Mouse (Mus musculus) liver, postnatal 0 days (tissue): ENCODE results near the gene Adprhl1.

Source experiments
- CTCF ChIP-seq: sonication (generic); IDR thresholded peaks from 2 replicates; pipeline ENCODE4 v1.5.1; 2016; ENCODE audit warnings: antibody characterized with exemption, low read depth
- EP300 ChIP-seq: IDR thresholded peaks from 2 replicates; pipeline ENCODE4 v1.6.1; 2016; ENCODE audit warnings: antibody characterized with exemption, low read depth, mild to moderate bottlenecking

GRCm38 (mm10) chr8:13276941-13277447 lies 23.0 kb upstream of the Adprhl1 start:
- TF ChIP-seq EP300 (no peak), CTCF (no peak)
